Mouse (Mus musculus) mature B cell (primary cell): ENCODE results near the gene Eno1.
"Not testable (repeated sequence)": the region's sequence is repeated elsewhere in the genome, so short reads cannot be mapped to it uniquely, and the experiment has no call there.

Source experiments
- in situ Hi-C: fragments of 300-500 bp; cut with MboI; formaldehyde crosslinking; loops from 2 replicates; pipeline ENCODE4 v1.14.3; 2019

The Eno1 gene

GRCm38 (mm10) chr4:150249731-150250270 is 13.3 kb downstream of the Eno1 start:
- in situ Hi-C loops = loop anchor here (25.0 kb wide), 1 partner anchor 212 kb away; no protein-coding TSS in a partner anchor

- in situ Hi-C loops = loop anchor here (25.0 kb wide), 1 partner anchor 212 kb away; no protein-coding TSS in a partner anchor
Measured at GRCm38 (mm10) chr4:150250549-150251422, 14.3 kb downstream of the Eno1 start.

GRCm38 (mm10) chr4:150254416-150254815 is 17.9 kb downstream of the Eno1 start:
- in situ Hi-C loops = loop anchor here (25.0 kb wide), 1 partner anchor 208 kb away; no protein-coding TSS in a partner anchor

- in situ Hi-C loops = loop anchor here (25.0 kb wide), 1 partner anchor 207 kb away; no protein-coding TSS in a partner anchor
Measured at GRCm38 (mm10) chr4:150255181-150255580, 18.7 kb downstream of the Eno1 start.

- in situ Hi-C loops = loop anchor here (25.0 kb wide), 1 partner anchor 205 kb away; no protein-coding TSS in a partner anchor
Measured at GRCm38 (mm10) chr4:150257252-150258204, 21.0 kb downstream of the Eno1 start.

GRCm38 (mm10) chr4:150258388-150258787 is 21.9 kb downstream of the Eno1 start:
- in situ Hi-C loops = loop anchor here (25.0 kb wide), 1 partner anchor 204 kb away; no protein-coding TSS in a partner anchor

GRCm38 (mm10) chr4:150259577-150259976 is 23.1 kb downstream of the Eno1 start:
- in situ Hi-C loops = loop anchor here (25.0 kb wide), 1 partner anchor 203 kb away; no protein-coding TSS in a partner anchor

- in situ Hi-C loops = loop anchor here (25.0 kb wide), 1 partner anchor 202 kb away; no protein-coding TSS in a partner anchor
Measured at GRCm38 (mm10) chr4:150260111-150260510, 23.6 kb downstream of the Eno1 start.

GRCm38 (mm10) chr4:150260745-150261144 is 24.2 kb downstream of the Eno1 start:
- in situ Hi-C loops = loop anchor here (25.0 kb wide), 1 partner anchor 202 kb away; no protein-coding TSS in a partner anchor

GRCm38 (mm10) chr4:150262301-150262700 is 25.8 kb downstream of the Eno1 start:
- in situ Hi-C loops = loop anchor here (25.0 kb wide), 1 partner anchor 200 kb away; no protein-coding TSS in a partner anchor

- in situ Hi-C loops = loop anchor here (25.0 kb wide), 1 partner anchor 197 kb away; no protein-coding TSS in a partner anchor
Measured at GRCm38 (mm10) chr4:150264903-150265302, 28.4 kb downstream of the Eno1 start.

- in situ Hi-C loops = loop anchor here (25.0 kb wide), 1 partner anchor 197 kb away; no protein-coding TSS in a partner anchor
Measured at GRCm38 (mm10) chr4:150265471-150265870, 28.9 kb downstream of the Eno1 start.

GRCm38 (mm10) chr4:150266655-150267223 is 30.2 kb downstream of the Eno1 start:
- in situ Hi-C loops = loop anchor here (25.0 kb wide), 1 partner anchor 196 kb away; no protein-coding TSS in a partner anchor

GRCm38 (mm10) chr4:150268674-150269653 is 32.4 kb downstream of the Eno1 start:
- in situ Hi-C loops = loop anchor here (25.0 kb wide), 1 partner anchor 193 kb away; no protein-coding TSS in a partner anchor

- in situ Hi-C loops = loop anchor here (25.0 kb wide), 1 partner anchor 193 kb away; no protein-coding TSS in a partner anchor
Measured at GRCm38 (mm10) chr4:150269679-150270078, 33.2 kb downstream of the Eno1 start.

GRCm38 (mm10) chr4:150270718-150271117 is 34.2 kb downstream of the Eno1 start:
- in situ Hi-C loops = loop anchor here (25.0 kb wide), 1 partner anchor 192 kb away; no protein-coding TSS in a partner anchor

GRCm38 (mm10) chr4:150272725-150273124 is 36.2 kb downstream of the Eno1 start:
- in situ Hi-C loops = loop anchor here (25.0 kb wide), 1 partner anchor 190 kb away; no protein-coding TSS in a partner anchor

GRCm38 (mm10) chr4:150275531-150275930 is 39.0 kb downstream of the Eno1 start:
- in situ Hi-C loops = no loop called here

GRCm38 (mm10) chr4:150279336-150279735 is 42.8 kb downstream of the Eno1 start:
- in situ Hi-C loops = not testable (repeated sequence)
